Mouse (Mus musculus): Measurements from ENCODE around the gene Slc46a3. TPM values are rescaled to one million over a fixed set of nuclear protein-coding genes. Genes with fewer than 3 reads are reported as not detected.
"Not testable (repeated sequence)": the region's sequence is repeated elsewhere in the genome, so short reads cannot be mapped to it uniquely, and the experiment has no call there.

Gene Slc46a3
- polyA plus RNA-seq, 1 experiment from 2014 or later, result 1.8 TPM

DNA sequence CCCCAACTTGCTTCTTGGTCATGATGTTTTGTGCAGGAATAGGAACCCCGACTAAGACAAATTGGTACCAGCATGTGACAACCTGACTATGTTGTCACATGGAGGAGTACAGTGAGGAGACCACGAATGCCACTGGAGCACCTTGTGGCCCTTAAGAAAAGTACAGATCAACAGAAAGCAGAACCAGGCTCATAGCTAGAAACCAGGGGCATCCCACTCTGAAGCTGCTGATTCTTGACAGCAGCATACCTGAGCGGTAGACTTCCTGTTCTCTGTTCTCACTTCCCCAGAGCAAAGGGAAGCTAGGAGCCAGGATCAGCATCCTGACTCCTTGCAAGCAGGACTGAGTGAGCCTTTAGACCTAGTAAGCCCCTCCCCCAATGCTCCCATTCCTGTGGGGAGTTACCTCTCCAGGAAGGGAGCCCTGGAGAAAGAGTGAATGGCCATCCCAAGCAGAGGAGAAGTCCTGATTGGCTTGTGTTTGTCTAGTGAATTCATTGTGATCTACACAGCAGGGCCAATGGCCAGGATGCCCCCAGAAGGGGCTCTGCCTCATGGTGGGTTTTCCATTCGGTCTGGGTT lies 4.4 kb upstream of the Slc46a3 start:
- H3K36me3 ChIP-seq (ENCODE audit: control insufficient read depth, insufficient read depth, low read length), result no peaks in the 10 kb centered on the region
- H3K4me3 ChIP-seq (ENCODE audit: low read length), result no peak overlapping the region
- H3K4me1 ChIP-seq (ENCODE audit: control insufficient read depth, insufficient read depth, low read length), result no peaks in the 10 kb centered on the region; the same call in 1 of the 2 replicates
- no peak overlapping the region for H3K4me2 ChIP-seq (replicated peaks; ENCODE audit: low read depth, low read length)
- H3K27me3 ChIP-seq (ENCODE audit: control insufficient read depth, insufficient read depth, low read length), result 0 out of 2 replicates have a peak, but pooled peaks cover 4% of the 10 kb centered on the region
- 72% methylated on average over 4 of the region's 4 CpGs for WGBS
- no peak overlapping the region for H3K27ac ChIP-seq (ENCODE audit: low read depth, low read length)
- no peak overlapping the region for H3K9ac ChIP-seq (ENCODE audit: low read depth, low read length)
- no peak for ATAC-seq (ENCODE audit: low FRiP score, low TSS enrichment)
- H3K9me3 ChIP-seq (ENCODE audit: control insufficient read depth, low read length), result no peaks in the 10 kb centered on the region

DNA sequence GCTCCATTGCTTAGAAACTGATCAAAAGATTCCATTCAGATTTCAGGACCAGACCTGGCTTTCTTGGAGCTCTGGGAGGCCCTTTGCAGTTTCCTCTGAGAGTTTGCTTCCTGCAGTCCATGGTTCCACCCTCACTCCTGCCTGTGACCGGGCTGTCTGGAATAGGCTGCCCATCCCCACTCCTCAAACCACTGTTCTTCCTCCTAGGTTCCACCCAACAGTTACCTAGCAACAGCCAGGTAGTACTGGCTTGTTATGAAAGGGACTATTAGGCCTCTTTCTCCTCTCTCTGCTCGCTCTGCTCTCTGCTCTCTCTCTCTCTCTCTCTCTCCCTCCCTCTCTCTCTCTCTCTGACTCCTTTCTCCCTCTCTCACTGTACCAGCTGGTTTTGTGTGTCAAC lies 3.6 kb upstream of the Slc46a3 start:
- H3K4me1 ChIP-seq (ENCODE audit: control insufficient read depth, insufficient read depth, low read length), result peaks cover 3% of the 10 kb centered on the region; the same call in 1 of the 2 replicates
- H3K27ac ChIP-seq (ENCODE audit: low read depth, low read length), result no peak overlapping the region
- no peak for ATAC-seq (ENCODE audit: low FRiP score, low TSS enrichment)
- WGBS, result 69% methylated on average over 2 of the region's 2 CpGs
- no peak overlapping the region for H3K9ac ChIP-seq (ENCODE audit: low read depth, low read length)
- H3K4me3 ChIP-seq (ENCODE audit: low read length), result no peak overlapping the region
- H3K27me3 ChIP-seq (ENCODE audit: control insufficient read depth, insufficient read depth, low read length), result peaks cover 4% of the 10 kb centered on the region; the same call in 1 of the 2 replicates
- no peaks in the 10 kb centered on the region for H3K9me3 ChIP-seq (ENCODE audit: control insufficient read depth, low read length)
- no peak overlapping the region for H3K4me2 ChIP-seq (replicated peaks; ENCODE audit: low read depth, low read length)
- no peaks in the 10 kb centered on the region for H3K36me3 ChIP-seq (ENCODE audit: control insufficient read depth, insufficient read depth, low read length)

DNA sequence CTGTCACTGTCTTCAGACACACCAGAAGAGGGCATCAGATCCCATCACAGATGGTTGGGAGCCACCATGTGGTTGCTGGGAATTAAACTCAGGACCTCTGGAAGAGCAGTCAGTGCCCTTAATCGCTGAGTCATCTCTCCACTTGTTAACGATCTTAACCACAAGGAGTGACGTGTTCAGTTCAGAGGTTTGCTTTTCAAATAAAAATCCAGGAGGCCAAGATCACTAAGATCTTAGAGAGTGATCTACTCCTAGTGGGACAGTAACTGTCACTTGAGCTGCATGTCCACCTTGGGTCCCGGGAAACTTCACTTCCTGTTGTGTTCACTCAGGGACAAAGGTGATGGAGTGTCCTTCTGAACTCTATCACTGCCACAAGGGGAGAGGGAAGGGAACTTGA lies 1.9 kb upstream of the Slc46a3 start:
- H3K9ac ChIP-seq (ENCODE audit: low read depth, low read length); H3K4me2 ChIP-seq (replicated peaks; ENCODE audit: low read depth, low read length); H3K36me3 ChIP-seq (ENCODE audit: control insufficient read depth, insufficient read depth, low read length); H3K4me3 ChIP-seq (ENCODE audit: low read length); H3K4me1 ChIP-seq (ENCODE audit: control insufficient read depth, insufficient read depth, low read length); H3K27ac ChIP-seq (ENCODE audit: low read depth, low read length); H3K9me3 ChIP-seq (ENCODE audit: control insufficient read depth, low read length); ATAC-seq (ENCODE audit: low FRiP score, low TSS enrichment): not testable (repeated sequence)
- WGBS, result 71% methylated on average over 4 of the region's 4 CpGs
- H3K27me3 ChIP-seq (ENCODE audit: control insufficient read depth, insufficient read depth, low read length), result peaks cover 11% of the 10 kb centered on the region; the same call in 1 of the 2 replicates

DNA sequence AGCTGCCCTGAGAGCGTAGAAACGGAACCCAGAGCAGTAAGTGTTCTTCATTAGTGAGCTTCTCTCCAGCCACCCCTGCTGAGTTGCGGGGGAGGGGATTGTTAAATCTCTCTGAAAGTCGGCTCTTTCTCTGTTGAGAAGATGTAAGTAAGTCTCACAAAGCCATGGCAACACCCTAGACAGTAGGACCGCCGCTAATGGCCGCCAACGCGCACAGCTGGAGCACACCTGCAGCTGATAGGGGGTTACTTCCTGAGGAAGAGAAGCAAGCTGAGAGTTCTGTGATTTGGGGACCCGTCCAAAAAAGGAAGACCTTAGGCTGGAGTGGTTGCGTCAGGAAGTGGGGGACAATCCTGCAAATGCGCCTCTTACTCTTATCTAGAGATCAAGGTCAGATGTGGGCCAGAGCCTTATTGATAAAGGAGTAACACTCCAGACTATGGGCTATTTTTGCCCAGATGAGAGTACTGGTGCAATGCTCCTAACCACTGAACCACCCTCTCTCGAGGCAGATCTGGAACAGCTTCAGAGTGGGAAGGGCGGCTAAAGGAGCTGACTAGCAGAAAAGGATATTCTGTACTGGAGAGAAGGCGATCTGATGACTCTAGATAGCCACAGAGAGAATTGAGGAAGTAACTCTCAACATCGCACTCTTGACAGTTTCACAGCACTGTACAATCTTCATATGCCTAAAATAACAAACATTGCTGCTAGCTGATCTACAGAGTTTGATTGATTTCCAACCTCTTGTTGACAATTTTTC lies 1.0 kb upstream of the Slc46a3 start:
- peaks cover 11% of the 10 kb centered on the region; the same call in 1 of the 2 replicates for H3K27me3 ChIP-seq (ENCODE audit: control insufficient read depth, insufficient read depth, low read length)
- H3K9me3 ChIP-seq (ENCODE audit: control insufficient read depth, low read length), result no peaks in the 10 kb centered on the region
- no peak overlapping the region for H3K9ac ChIP-seq (ENCODE audit: low read depth, low read length)
- no peak overlapping the region for H3K27ac ChIP-seq (ENCODE audit: low read depth, low read length)
- H3K4me2 ChIP-seq (replicated peaks; ENCODE audit: low read depth, low read length), result peak overlapping the region; percentile 98
- no peak for ATAC-seq (ENCODE audit: low FRiP score, low TSS enrichment)
- no peaks in the 10 kb centered on the region for H3K36me3 ChIP-seq (ENCODE audit: control insufficient read depth, insufficient read depth, low read length)
- peaks cover 3% of the 10 kb centered on the region; the same call in 1 of the 2 replicates for H3K4me1 ChIP-seq (ENCODE audit: control insufficient read depth, insufficient read depth, low read length)
- H3K4me3 ChIP-seq (ENCODE audit: low read length), result no peak overlapping the region
- WGBS, result 25% methylated on average over 16 of the region's 16 CpGs

DNA sequence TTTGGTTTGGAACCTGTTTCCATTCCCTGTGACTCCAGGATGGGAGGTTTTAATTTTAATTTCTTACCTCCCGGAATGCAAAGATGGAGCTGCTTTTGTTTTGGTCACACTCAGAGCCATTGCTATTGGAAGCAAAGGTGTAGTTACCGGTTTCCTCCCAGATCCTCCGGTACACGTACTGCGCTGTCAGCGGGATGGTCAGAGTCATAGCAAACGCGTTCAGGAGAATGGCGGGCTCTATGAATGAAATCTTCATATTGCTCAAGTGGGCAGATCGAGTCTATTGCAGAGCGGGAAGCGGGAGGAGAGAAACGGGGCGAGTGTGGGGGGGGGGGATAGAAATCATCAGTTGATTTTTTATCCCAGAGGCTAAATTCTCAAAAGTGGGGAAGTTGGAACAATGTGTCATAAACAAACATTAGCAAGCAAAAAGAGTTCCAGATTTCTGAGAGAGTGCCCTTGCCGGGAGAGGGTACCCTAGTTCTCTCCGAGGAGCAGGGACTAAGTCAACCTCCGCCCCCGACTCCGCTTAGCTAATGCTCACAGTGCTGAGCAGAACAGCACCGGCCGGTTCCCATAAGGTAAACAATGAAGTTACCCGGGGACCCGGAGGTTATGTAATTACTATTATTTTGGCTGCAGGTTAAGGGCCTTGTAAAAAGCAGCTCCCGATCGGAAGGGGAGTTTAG lies 705 bp downstream of the Slc46a3 start:
- peak overlapping the region; percentile 54 for H3K9ac ChIP-seq (ENCODE audit: low read depth, low read length)
- H3K36me3 ChIP-seq (ENCODE audit: control insufficient read depth, insufficient read depth, low read length), result no peaks in the 10 kb centered on the region
- H3K27ac ChIP-seq (ENCODE audit: low read depth, low read length), result no peak overlapping the region

DNA sequence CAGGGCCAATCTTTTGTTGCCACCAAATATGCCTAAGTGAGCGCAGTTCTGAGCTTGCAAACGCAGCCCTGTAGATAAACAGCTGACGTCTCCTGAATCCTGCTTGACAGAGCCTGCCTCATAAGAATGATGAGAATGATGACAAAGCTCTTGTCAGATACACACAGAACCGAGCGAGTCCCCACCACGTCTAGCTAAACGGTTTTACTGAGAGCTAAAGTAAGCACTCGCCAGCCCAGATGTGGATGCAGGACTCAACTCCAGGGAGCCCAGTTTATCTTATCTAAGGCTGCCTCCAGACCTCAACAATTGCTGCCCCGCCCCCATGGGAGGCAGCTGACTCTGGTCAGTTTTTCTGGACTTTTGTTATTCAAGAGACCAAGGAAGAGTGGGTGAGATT lies 1.5 kb downstream of the Slc46a3 start:
- no peak overlapping the region for H3K4me2 ChIP-seq (replicated peaks; ENCODE audit: low read depth, low read length)
- no peaks in the 10 kb centered on the region for H3K9me3 ChIP-seq (ENCODE audit: control insufficient read depth, low read length)
- WGBS, result 21% methylated on average over 9 of the region's 9 CpGs
- no peak overlapping the region for H3K9ac ChIP-seq (ENCODE audit: low read depth, low read length)
- no peaks in the 10 kb centered on the region for H3K36me3 ChIP-seq (ENCODE audit: control insufficient read depth, insufficient read depth, low read length)
- H3K27ac ChIP-seq (ENCODE audit: low read depth, low read length), result no peak overlapping the region
- no peak overlapping the region; the same call in 1 of the 2 replicates for H3K4me3 ChIP-seq (ENCODE audit: low read length)
- peaks cover 11% of the 10 kb centered on the region; the same call in 1 of the 2 replicates for H3K27me3 ChIP-seq (ENCODE audit: control insufficient read depth, insufficient read depth, low read length)
- peaks cover 3% of the 10 kb centered on the region; the same call in 1 of the 2 replicates for H3K4me1 ChIP-seq (ENCODE audit: control insufficient read depth, insufficient read depth, low read length)
- ATAC-seq (ENCODE audit: low FRiP score, low TSS enrichment), result no peak

More for the DNA sequence above, 705 bp downstream of the Slc46a3 start:
- WGBS, result 3% methylated on average over 25 of the region's 25 CpGs
- peak overlapping the region; percentile 98 for H3K4me2 ChIP-seq (replicated peaks; ENCODE audit: low read depth, low read length)
- ATAC-seq (ENCODE audit: low FRiP score, low TSS enrichment), result peak; percentile 20; the same call in 1 of the 2 replicates
- H3K4me1 ChIP-seq (ENCODE audit: control insufficient read depth, insufficient read depth, low read length), result peaks cover 3% of the 10 kb centered on the region; the same call in 1 of the 2 replicates
- H3K9me3 ChIP-seq (ENCODE audit: control insufficient read depth, low read length), result no peaks in the 10 kb centered on the region
- H3K4me3 ChIP-seq (ENCODE audit: low read length), result peak overlapping the region; percentile 68
- peaks cover 11% of the 10 kb centered on the region; the same call in 1 of the 2 replicates for H3K27me3 ChIP-seq (ENCODE audit: control insufficient read depth, insufficient read depth, low read length)

DNA sequence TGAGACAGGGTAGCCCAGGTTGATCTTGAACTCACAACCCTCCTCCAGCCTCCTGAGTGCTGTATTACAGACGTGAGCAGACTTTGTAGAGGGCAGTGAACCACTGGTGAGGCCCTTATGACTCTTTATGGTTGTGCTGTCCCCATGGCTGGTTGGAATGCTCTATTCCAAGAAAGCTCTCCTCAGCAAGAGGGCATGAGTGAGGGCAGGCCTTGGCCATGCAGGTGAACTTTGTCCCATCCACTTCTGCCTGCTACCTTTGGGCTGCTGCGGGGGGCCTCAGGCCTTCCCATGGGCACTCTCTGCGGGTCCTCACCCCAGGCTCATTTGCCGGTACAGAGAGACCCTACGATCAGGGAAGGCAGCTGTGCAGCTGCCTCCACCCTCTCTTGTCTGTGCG lies 1.9 kb downstream of the Slc46a3 start:
- Histone ChIP-seq H3K9ac (ENCODE audit: low read depth, low read length) (no peak overlapping the region), H3K4me3 (ENCODE audit: low read length) (no peak overlapping the region; the same call in 1 of the 2 replicates), H3K4me1 (ENCODE audit: control insufficient read depth, insufficient read depth, low read length) (peaks cover 3% of the 10 kb centered on the region; the same call in 1 of the 2 replicates), H3K9me3 (ENCODE audit: control insufficient read depth, low read length) (no peaks in the 10 kb centered on the region), H3K4me2 (replicated peaks; ENCODE audit: low read depth, low read length) (no peak overlapping the region), H3K27me3 (ENCODE audit: control insufficient read depth, insufficient read depth, low read length) (peaks cover 11% of the 10 kb centered on the region; the same call in 1 of the 2 replicates), H3K36me3 (ENCODE audit: control insufficient read depth, insufficient read depth, low read length) (no peaks in the 10 kb centered on the region), H3K27ac (ENCODE audit: low read depth, low read length) (no peak overlapping the region)
- WGBS, result 43% methylated on average over 6 of the region's 6 CpGs
- no peak for ATAC-seq (ENCODE audit: low FRiP score, low TSS enrichment)

DNA sequence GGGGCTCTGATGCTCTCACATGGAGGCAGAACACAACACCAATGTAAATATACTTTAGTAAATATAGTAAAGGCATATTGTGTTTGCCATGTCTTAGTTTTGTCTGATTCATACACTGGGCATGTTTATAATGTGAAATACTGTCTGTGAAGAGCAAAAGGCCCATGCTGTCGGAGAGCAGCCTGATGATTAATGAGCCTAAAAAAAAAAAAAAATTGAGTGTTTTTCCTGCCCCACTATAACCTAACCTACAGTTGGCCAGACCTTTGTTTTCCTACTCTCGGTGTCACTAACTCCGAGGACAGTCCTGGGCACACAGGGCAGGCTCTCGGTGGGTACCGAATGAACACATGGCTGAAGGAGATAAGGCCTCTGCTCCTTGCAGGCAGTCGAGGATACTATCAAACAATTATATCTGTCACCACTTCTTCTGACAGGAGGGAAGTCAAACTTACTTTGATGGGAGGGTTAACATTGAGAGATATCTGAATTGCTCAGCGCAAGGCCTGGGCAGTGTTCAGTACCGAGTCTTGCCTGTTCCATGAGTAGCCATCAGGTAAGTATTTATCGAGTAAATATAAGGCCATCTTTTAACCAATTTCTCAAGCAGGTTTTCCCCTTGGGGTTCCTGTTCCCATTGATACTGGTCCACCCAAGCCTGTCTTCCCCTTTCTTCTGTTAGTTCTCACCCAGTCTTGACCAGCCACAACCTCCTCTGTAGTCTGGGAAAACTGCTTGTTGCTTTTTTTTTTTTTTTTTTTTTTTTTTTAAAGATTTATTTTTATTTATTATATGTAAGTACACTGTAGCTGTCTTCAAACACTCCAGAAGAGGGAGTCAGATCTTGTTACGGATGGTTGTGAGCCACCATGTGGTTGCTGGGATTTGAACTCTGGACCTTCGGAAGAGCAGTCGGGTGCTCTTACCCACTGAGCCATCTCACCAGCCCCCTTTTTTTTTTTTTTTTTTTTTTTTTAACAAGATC lies 6.0 kb downstream of the Slc46a3 start:
- no peaks in the 10 kb centered on the region for H3K9me3 ChIP-seq (ENCODE audit: control insufficient read depth, low read length)
- no peak overlapping the region for H3K4me2 ChIP-seq (replicated peaks; ENCODE audit: low read depth, low read length)
- 83% methylated on average over 10 of the region's 12 CpGs for WGBS
- no peak overlapping the region for H3K4me3 ChIP-seq (ENCODE audit: low read length)
- H3K36me3 ChIP-seq (ENCODE audit: control insufficient read depth, insufficient read depth, low read length), result no peaks in the 10 kb centered on the region
- ATAC-seq (ENCODE audit: low FRiP score, low TSS enrichment), result no peak
- no peak overlapping the region for H3K9ac ChIP-seq (ENCODE audit: low read depth, low read length)
- H3K4me1 ChIP-seq (ENCODE audit: control insufficient read depth, insufficient read depth, low read length), result no peaks in the 10 kb centered on the region
- H3K27ac ChIP-seq (ENCODE audit: low read depth, low read length), result no peak overlapping the region
- H3K27me3 ChIP-seq (ENCODE audit: control insufficient read depth, insufficient read depth, low read length), result peaks cover 7% of the 10 kb centered on the region; the same call in 1 of the 2 replicates

Measured in kidney, embryonic 14.5 days (tissue).